Mouse (Mus musculus) hindbrain, embryonic 10.5 days (tissue): ENCODE measurements at regions not wholly inside any gene's neighbourhood (a gene's known extent, or its start where the extent isn't known, plus 50 kb on each side); places are given as distances from the start of the nearest gene placed in this dataset.

Experiments
- DNase-seq: peaks from one replicate; pipeline ENCODE4 v3.0.0-alpha.2; 2017; ENCODE audit warnings: low spot score
- H3K27ac ChIP-seq: fragments of 300-500 bp; sonication (generic); 2 replicates; pipeline ENCODE4 v1.5.1; 2016; ENCODE audit warnings: mild to moderate bottlenecking, moderate library complexity
- H3K27me3 ChIP-seq: fragments of 300-500 bp; sonication (generic); 2 replicates; pipeline ENCODE4 v1.6.1; 2016; ENCODE audit warnings: mild to moderate bottlenecking; ENCODE audit not compliant: poor library complexity, insufficient read depth, severe bottlenecking
- H3K36me3 ChIP-seq: fragments of 300-500 bp; sonication (generic); 2 replicates; pipeline ENCODE4 v1.6.1; 2016; ENCODE audit warnings: mild to moderate bottlenecking, moderate library complexity
- H3K4me1 ChIP-seq: fragments of 300-500 bp; sonication (generic); replicated peaks from 2 replicates; pipeline ENCODE4 v1.6.1; 2016; ENCODE audit warnings: mild to moderate bottlenecking
- H3K4me3 ChIP-seq: fragments of 300-500 bp; sonication (generic); 2 replicates; pipeline ENCODE4 v1.5.1; 2016; ENCODE audit warnings: mild to moderate bottlenecking, moderate library complexity
- H3K9me3 ChIP-seq: fragments of 300-500 bp; sonication (generic); 2 replicates; pipeline ENCODE4 v1.6.1; 2016; ENCODE audit warnings: mild to moderate bottlenecking, moderate library complexity
- WGBS: fragments of 180-500 bp; shearing (Covaris S2); methylation state at CpG from one replicate; pipeline ENCODE4 v1.1.7; 2016; 5-methylcytosine and 5-hydroxymethylcytosine counted together

GRCm38 (mm10) chr14:62022193-62022592, 270.2 kb upstream of the Rnaseh2b start:
- WGBS, result 95% methylated on average over 3 of the region's 3 CpGs
- no peak overlapping the region for H3K27ac ChIP-seq
- no peak overlapping the region for H3K4me3 ChIP-seq
- H3K27me3 ChIP-seq, result no peaks in the 10 kb centered on the region
- no peaks in the 10 kb centered on the region for H3K9me3 ChIP-seq
- no peak for DNase-seq
- H3K36me3 ChIP-seq, result no peaks in the 10 kb centered on the region
- no peaks in the 10 kb centered on the region for H3K4me1 ChIP-seq

GRCm38 (mm10) chr14:62023022-62023421, 269.4 kb upstream of the Rnaseh2b start:
- H3K4me1 ChIP-seq, result no peaks in the 10 kb centered on the region
- WGBS, result 84% methylated on average over 7 of the region's 7 CpGs
- no peaks in the 10 kb centered on the region for H3K27me3 ChIP-seq
- no peaks in the 10 kb centered on the region for H3K36me3 ChIP-seq
- H3K9me3 ChIP-seq, result no peaks in the 10 kb centered on the region
- H3K27ac ChIP-seq, result no peak overlapping the region
- DNase-seq, result no peak
- H3K4me3 ChIP-seq, result no peak overlapping the region

GRCm38 (mm10) chr14:62027751-62028279, 264.6 kb upstream of the Rnaseh2b start:
- Histone ChIP-seq H3K36me3 (no peaks in the 10 kb centered on the region), H3K27ac (no peak overlapping the region), H3K27me3 (no peaks in the 10 kb centered on the region), H3K4me1 (no peaks in the 10 kb centered on the region), H3K4me3 (no peak overlapping the region), H3K9me3 (no peaks in the 10 kb centered on the region)
- WGBS, result 89% methylated on average over 8 of the region's 8 CpGs
- DNase-seq, result no peak

GRCm38 (mm10) chr14:62030059-62030458, 262.3 kb upstream of the Rnaseh2b start:
- no peaks in the 10 kb centered on the region for H3K36me3 ChIP-seq
- no peaks in the 10 kb centered on the region for H3K9me3 ChIP-seq
- H3K27ac ChIP-seq, result no peak overlapping the region
- H3K4me1 ChIP-seq, result 0 out of 2 replicates have a peak, but pooled peaks cover 3% of the 10 kb centered on the region
- no peaks in the 10 kb centered on the region for H3K27me3 ChIP-seq
- no peak for DNase-seq
- H3K4me3 ChIP-seq, result no peak overlapping the region
- WGBS, result 80% methylated on average over 7 of the region's 7 CpGs

GRCm38 (mm10) chr14:62033661-62034060, 258.7 kb upstream of the Rnaseh2b start:
- Histone ChIP-seq H3K36me3 (no peaks in the 10 kb centered on the region), H3K9me3 (no peaks in the 10 kb centered on the region), H3K4me3 (no peak overlapping the region), H3K4me1 (peaks cover 3% of the 10 kb centered on the region; the same call in 1 of the 2 replicates), H3K27ac (no peak overlapping the region), H3K27me3 (no peaks in the 10 kb centered on the region)
- DNase-seq, result no peak
- 94% methylated on average over 4 of the region's 4 CpGs for WGBS

- 38% methylated on average over 4 of the region's 4 CpGs for WGBS
- DNase-seq, result peak; percentile 23
Measured at GRCm38 (mm10) chr14:62034664-62035063, 257.7 kb upstream of the Rnaseh2b start.

GRCm38 (mm10) chr14:62035416-62035815, 257.0 kb upstream of the Rnaseh2b start:
- Histone ChIP-seq H3K4me1 (peaks cover 3% of the 10 kb centered on the region; the same call in 1 of the 2 replicates), H3K36me3 (no peaks in the 10 kb centered on the region), H3K27me3 (no peaks in the 10 kb centered on the region), H3K4me3 (no peak overlapping the region), H3K27ac (no peak overlapping the region), H3K9me3 (no peaks in the 10 kb centered on the region)
- 87% methylated on average over 3 of the region's 3 CpGs for WGBS
- DNase-seq, result no peak

More at GRCm38 (mm10) chr14:62034664-62035063, 257.7 kb upstream of the Rnaseh2b start:
- Histone ChIP-seq H3K4me1 (peaks cover 3% of the 10 kb centered on the region; the same call in 1 of the 2 replicates), H3K9me3 (no peaks in the 10 kb centered on the region), H3K36me3 (no peaks in the 10 kb centered on the region), H3K27ac (peak overlapping the region; percentile 23; the same call in 1 of the 2 replicates), H3K4me3 (no peak overlapping the region), H3K27me3 (no peaks in the 10 kb centered on the region)

- Histone ChIP-seq H3K27me3 (no peaks in the 10 kb centered on the region), H3K4me1 (peaks cover 3% of the 10 kb centered on the region; the same call in 1 of the 2 replicates), H3K36me3 (no peaks in the 10 kb centered on the region), H3K27ac (no peak overlapping the region), H3K4me3 (no peak overlapping the region), H3K9me3 (no peaks in the 10 kb centered on the region)
- DNase-seq, result no peak
- WGBS, result 90% methylated on average over 1 of the region's 1 CpGs
Measured at GRCm38 (mm10) chr14:62037514-62037913, 254.9 kb upstream of the Rnaseh2b start.

- Histone ChIP-seq H3K4me1 (peaks cover 3% of the 10 kb centered on the region; the same call in 1 of the 2 replicates), H3K27ac (no peak overlapping the region), H3K27me3 (no peaks in the 10 kb centered on the region), H3K4me3 (no peak overlapping the region), H3K36me3 (no peaks in the 10 kb centered on the region), H3K9me3 (no peaks in the 10 kb centered on the region)
- WGBS, result 92% methylated on average over 5 of the region's 5 CpGs
- DNase-seq, result no peak
Measured at GRCm38 (mm10) chr14:62037917-62038316, 254.5 kb upstream of the Rnaseh2b start.

- H3K4me1 ChIP-seq, result no peaks in the 10 kb centered on the region
- H3K4me3 ChIP-seq, result no peak overlapping the region
- peaks cover 5% of the 10 kb centered on the region; the same call in 1 of the 2 replicates for H3K9me3 ChIP-seq
- peak; percentile 48 for DNase-seq
- WGBS, result 71% methylated on average over 11 of the region's 11 CpGs
- H3K27ac ChIP-seq, result no peak overlapping the region
- H3K27me3 ChIP-seq, result no peaks in the 10 kb centered on the region
- no peaks in the 10 kb centered on the region for H3K36me3 ChIP-seq
Measured at GRCm38 (mm10) chr14:62042305-62043116, 249.9 kb upstream of the Rnaseh2b start.

GRCm38 (mm10) chr14:62043117-62043422, 249.3 kb upstream of the Rnaseh2b start:
- 85% methylated on average over 4 of the region's 4 CpGs for WGBS

GRCm38 (mm10) chr14:62050941-62051340, 241.4 kb upstream of the Rnaseh2b start:
- H3K36me3 ChIP-seq, result no peaks in the 10 kb centered on the region
- H3K27ac ChIP-seq, result no peak overlapping the region
- H3K9me3 ChIP-seq, result no peaks in the 10 kb centered on the region
- H3K4me1 ChIP-seq, result no peaks in the 10 kb centered on the region
- 92% methylated on average over 6 of the region's 6 CpGs for WGBS
- H3K4me3 ChIP-seq, result no peak overlapping the region
- no peak for DNase-seq
- H3K27me3 ChIP-seq, result no peaks in the 10 kb centered on the region

More at GRCm38 (mm10) chr14:62043117-62043422, 249.3 kb upstream of the Rnaseh2b start:
- H3K36me3 ChIP-seq, result no peaks in the 10 kb centered on the region
- peaks cover 5% of the 10 kb centered on the region; the same call in 1 of the 2 replicates for H3K9me3 ChIP-seq
- H3K4me3 ChIP-seq, result no peak overlapping the region
- H3K27ac ChIP-seq, result no peak overlapping the region
- no peaks in the 10 kb centered on the region for H3K4me1 ChIP-seq
- no peaks in the 10 kb centered on the region for H3K27me3 ChIP-seq
- no peak for DNase-seq

- no peaks in the 10 kb centered on the region for H3K27me3 ChIP-seq
- H3K27ac ChIP-seq, result no peak overlapping the region
- no peaks in the 10 kb centered on the region for H3K36me3 ChIP-seq
- no peaks in the 10 kb centered on the region for H3K9me3 ChIP-seq
- no peak overlapping the region for H3K4me3 ChIP-seq
- DNase-seq, result no peak
- WGBS, result 83% methylated on average over 1 of the region's 1 CpGs
- H3K4me1 ChIP-seq, result no peaks in the 10 kb centered on the region
Measured at GRCm38 (mm10) chr14:62051923-62052322, 240.5 kb upstream of the Rnaseh2b start.
